Mouse (Mus musculus): ENCODE measurements around the gene Ube2e2.

DNA sequence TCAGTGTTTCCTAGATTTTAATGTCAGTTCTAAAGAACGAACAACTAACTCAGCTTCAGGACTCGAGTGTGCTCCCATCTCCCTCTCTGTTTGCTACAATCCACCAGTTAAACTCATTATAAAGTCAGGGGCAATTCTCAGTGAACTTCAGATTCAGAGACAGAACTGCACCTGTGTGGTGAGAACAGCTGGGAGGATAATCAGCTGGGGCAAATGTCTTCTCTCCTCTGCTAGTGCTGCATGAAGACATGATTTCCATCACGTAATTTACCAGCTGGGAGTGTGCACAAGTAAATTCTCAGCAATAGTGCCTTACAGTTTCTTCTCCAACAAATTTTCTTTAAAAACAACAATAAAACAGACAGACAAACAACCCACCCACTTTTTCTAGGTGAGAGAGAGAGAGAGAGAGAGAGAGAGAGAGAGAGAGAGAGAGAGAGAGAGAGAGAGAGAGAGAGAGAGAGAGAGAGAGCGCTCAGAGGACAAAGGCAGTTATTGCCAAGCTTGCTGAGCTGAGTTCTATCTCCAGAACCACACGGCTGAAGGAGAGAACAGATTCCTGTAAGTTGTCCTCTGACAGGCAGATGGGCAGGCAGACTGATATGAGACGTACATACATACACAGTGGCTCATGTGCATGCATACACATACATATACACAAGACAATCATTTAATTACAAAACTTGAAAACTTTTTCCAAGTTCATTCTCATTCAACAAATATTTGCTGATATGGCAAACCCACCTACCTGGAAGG lies 134.3 kb downstream of the Ube2e2 start:
- no peak for TF ChIP-seq CTCF (IDR thresholded peaks at IDR 0.05; ENCODE audit: insufficient read depth, low read depth, low read length)
- no peak for TF ChIP-seq POLR2A (IDR thresholded peaks at IDR 0.05; ENCODE audit: insufficient read depth, low read depth, low read length)

All from olfactory bulb, adult 2 months (tissue).